Comparison of ENCODE assay signal across 13 mouse cellular contexts in the genomic region with DNA sequence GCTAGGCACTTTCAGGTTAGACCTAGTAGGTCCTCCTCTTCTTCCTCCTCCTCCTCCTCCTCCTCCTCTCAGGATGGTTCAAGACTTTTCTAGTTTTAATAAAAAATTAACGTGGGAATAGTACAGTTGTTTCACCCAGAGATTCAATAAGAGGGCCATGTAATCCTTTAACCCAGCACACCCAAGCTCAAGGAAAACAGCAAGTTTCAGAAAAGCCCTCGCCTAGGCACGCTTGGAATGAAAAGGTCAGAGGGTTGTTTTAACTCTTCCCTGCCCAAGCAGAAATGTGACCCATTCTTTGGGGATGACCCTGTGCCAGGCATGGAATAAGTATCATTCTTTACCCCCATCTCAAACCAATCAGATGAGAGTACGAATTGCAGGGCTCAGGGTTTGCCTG.
"Had no signal": no experiment of that assay in that cellular context is flagged by ENCODE, and none has a peak within 500 bp of the region (broad histone marks: within the 10 kb centered on the region; RNA-seq: fewer than 3 reads in every experiment).

No protein-coding gene starts in this region.

- H3K27me3 ChIP-seq: lung, embryonic 15.5 days; midbrain, embryonic 13.5 days; stomach, embryonic 15.5 days had no signal

- H3K27ac ChIP-seq: kidney, postnatal 0 days; left cerebral cortex, adult 2 months; limb, embryonic 10.5 days; lung, embryonic 15.5 days; macrophage; midbrain, embryonic 13.5 days; stomach, embryonic 15.5 days had no signal

- H3K36me3 ChIP-seq: limb, embryonic 10.5 days; liver, embryonic 12.5 days; lung, embryonic 15.5 days; midbrain, embryonic 13.5 days; stomach, embryonic 15.5 days had no signal

- ATAC-seq: midbrain, embryonic 13.5 days had no signal

- H3K9me3 ChIP-seq: limb, embryonic 10.5 days; liver, embryonic 12.5 days; lung, embryonic 15.5 days; midbrain, embryonic 13.5 days; stomach, embryonic 15.5 days had no signal

- DNase-seq: lung, postnatal 14 days; right cerebral cortex, postnatal 14 days; thymus, adult 2 months; thymus, postnatal 25 days had no signal

- H3K4me2 ChIP-seq: lung, embryonic 15.5 days; midbrain, embryonic 13.5 days; stomach, embryonic 15.5 days had no signal

- H3K9ac ChIP-seq: liver, embryonic 12.5 days; lung, embryonic 15.5 days; midbrain, embryonic 13.5 days; stomach, embryonic 15.5 days had no signal

- H3K4me3 ChIP-seq: left cerebral cortex, adult 2 months; limb, embryonic 10.5 days; liver, embryonic 12.5 days; lung, embryonic 15.5 days; megakaryocyte, embryonic 14.5 days; midbrain, embryonic 13.5 days; stomach, embryonic 15.5 days had no signal
